Mouse (Mus musculus): ENCODE data around the gene Rwdd2b.

- TF ChIP-seq POLR2A (IDR thresholded peaks at IDR 0.05; ENCODE audit: extremely low read depth, insufficient read depth, low read length) (no peak), CTCF (IDR thresholded peaks at IDR 0.05; ENCODE audit: extremely low read depth, insufficient read depth, low read length) (no peak)
These were observed 56.0 kb downstream of the Rwdd2b start for GRCm38 (mm10) chr16:87384366-87384765.

Data from cortical plate, adult 2 months (tissue).